Mouse (Mus musculus): ENCODE measurements around the gene Igfbp4. TPM values are rescaled to one million over a fixed set of nuclear protein-coding genes. Genes with fewer than 3 reads are reported as not detected.

The Igfbp4 gene
- polyA plus RNA-seq, 1 experiment = 220 TPM

- TF ChIP-seq CTCF (IDR thresholded peaks at IDR 0.05; ENCODE audit: borderline replicate concordance, control insufficient read depth, extremely low read depth, insufficient read depth, low read length, poor library complexity) = 0 out of 2 replicates have a peak, but pooled peaks have one; percentile 26
- peak; percentile 72; the same call in 1 of the 2 replicates for TF ChIP-seq POLR2A (IDR thresholded peaks at IDR 0.05; ENCODE audit: control insufficient read depth, extremely low read depth, insufficient read depth, low read length, poor library complexity)
- Histone ChIP-seq H3K36me3 (ENCODE audit: control insufficient read depth, insufficient read depth, low read length) (peaks cover 6% of the 10 kb centered on the region), H3K4me1 (replicated peaks; ENCODE audit: control insufficient read depth, insufficient read depth, low read length) (peaks cover 20% of the 10 kb centered on the region), H3K27ac (ENCODE audit: control insufficient read depth, insufficient read depth, low read length) (peak within 1 kb of the TSS; percentile 63), H3K27me3 (ENCODE audit: control insufficient read depth, insufficient read depth, low read length) (no peaks in the 10 kb centered on the region), H3K4me3 (ENCODE audit: control insufficient read depth, insufficient read depth, low read length) (peak within 1 kb of the TSS; percentile 98)
- peak; percentile 93 for DNase-seq
- WGBS = under 1% methylated on average over 54 of the region's 54 CpGs
These were observed 17.3 kb upstream of the Igfbp4 start, which contains the start of gene Top2a for GRCm38 (mm10) chr11:99023500-99024467. Gene Top2a (minus strand): TSS chr11:99024189.

- Histone ChIP-seq H3K4me3 (ENCODE audit: control insufficient read depth, insufficient read depth, low read length) (peak overlapping the region; percentile 53), H3K27ac (ENCODE audit: control insufficient read depth, insufficient read depth, low read length) (peak overlapping the region; percentile 63), H3K36me3 (ENCODE audit: control insufficient read depth, insufficient read depth, low read length) (peaks cover 3% of the 10 kb centered on the region; the same call in 1 of the 2 replicates), H3K27me3 (ENCODE audit: control insufficient read depth, insufficient read depth, low read length) (no peaks in the 10 kb centered on the region), H3K4me1 (replicated peaks; ENCODE audit: control insufficient read depth, insufficient read depth, low read length) (peaks cover 20% of the 10 kb centered on the region)
- TF ChIP-seq CTCF (IDR thresholded peaks at IDR 0.05; ENCODE audit: borderline replicate concordance, control insufficient read depth, extremely low read depth, insufficient read depth, low read length, poor library complexity) (no peak), POLR2A (IDR thresholded peaks at IDR 0.05; ENCODE audit: control insufficient read depth, extremely low read depth, insufficient read depth, low read length, poor library complexity) (no peak)
- DNase-seq = no peak
- WGBS = 32% methylated on average over 18 of the region's 18 CpGs
These were observed 16.4 kb upstream of the Igfbp4 start for GRCm38 (mm10) chr11:99024468-99025134.

GRCm38 (mm10) chr11:99025878-99026277 lies 15.2 kb upstream of the Igfbp4 start:
- Histone ChIP-seq H3K27ac (ENCODE audit: control insufficient read depth, insufficient read depth, low read length) (no peak overlapping the region), H3K27me3 (ENCODE audit: control insufficient read depth, insufficient read depth, low read length) (no peaks in the 10 kb centered on the region), H3K36me3 (ENCODE audit: control insufficient read depth, insufficient read depth, low read length) (peaks cover 3% of the 10 kb centered on the region; the same call in 1 of the 2 replicates), H3K4me3 (ENCODE audit: control insufficient read depth, insufficient read depth, low read length) (no peak overlapping the region), H3K4me1 (replicated peaks; ENCODE audit: control insufficient read depth, insufficient read depth, low read length) (peaks cover 20% of the 10 kb centered on the region)
- WGBS = 86% methylated on average over 6 of the region's 6 CpGs
- no peak for TF ChIP-seq POLR2A (IDR thresholded peaks at IDR 0.05; ENCODE audit: control insufficient read depth, extremely low read depth, insufficient read depth, low read length, poor library complexity)
- no peak for TF ChIP-seq CTCF (IDR thresholded peaks at IDR 0.05; ENCODE audit: borderline replicate concordance, control insufficient read depth, extremely low read depth, insufficient read depth, low read length, poor library complexity)
- DNase-seq = peak; percentile 17

- no peak overlapping the region for H3K4me3 ChIP-seq (ENCODE audit: control insufficient read depth, insufficient read depth, low read length)
- TF ChIP-seq CTCF (IDR thresholded peaks at IDR 0.05; ENCODE audit: borderline replicate concordance, control insufficient read depth, extremely low read depth, insufficient read depth, low read length, poor library complexity) (no peak), POLR2A (IDR thresholded peaks at IDR 0.05; ENCODE audit: control insufficient read depth, extremely low read depth, insufficient read depth, low read length, poor library complexity) (no peak)
- H3K27me3 ChIP-seq (ENCODE audit: control insufficient read depth, insufficient read depth, low read length) = no peaks in the 10 kb centered on the region
- peaks cover 19% of the 10 kb centered on the region for H3K4me1 ChIP-seq (replicated peaks; ENCODE audit: control insufficient read depth, insufficient read depth, low read length)
- no peak overlapping the region for H3K27ac ChIP-seq (ENCODE audit: control insufficient read depth, insufficient read depth, low read length)
- 84% methylated on average over 12 of the region's 12 CpGs for WGBS
- peaks cover under 1% of the 10 kb centered on the region; the same call in 1 of the 2 replicates for H3K36me3 ChIP-seq (ENCODE audit: control insufficient read depth, insufficient read depth, low read length)
- no peak for DNase-seq
These were observed 14.1 kb upstream of the Igfbp4 start for GRCm38 (mm10) chr11:99026899-99027440.

GRCm38 (mm10) chr11:99035350-99035749 lies 5.7 kb upstream of the Igfbp4 start:
- 77% methylated on average over 4 of the region's 4 CpGs for WGBS
- Histone ChIP-seq H3K4me1 (replicated peaks; ENCODE audit: control insufficient read depth, insufficient read depth, low read length) (peaks cover 4% of the 10 kb centered on the region), H3K4me3 (ENCODE audit: control insufficient read depth, insufficient read depth, low read length) (no peak overlapping the region), H3K36me3 (ENCODE audit: control insufficient read depth, insufficient read depth, low read length) (no peaks in the 10 kb centered on the region), H3K27me3 (ENCODE audit: control insufficient read depth, insufficient read depth, low read length) (0 out of 2 replicates have a peak, but pooled peaks cover under 1% of the 10 kb centered on the region), H3K27ac (ENCODE audit: control insufficient read depth, insufficient read depth, low read length) (no peak overlapping the region)
- TF ChIP-seq POLR2A (IDR thresholded peaks at IDR 0.05; ENCODE audit: control insufficient read depth, extremely low read depth, insufficient read depth, low read length, poor library complexity) (no peak), CTCF (IDR thresholded peaks at IDR 0.05; ENCODE audit: borderline replicate concordance, control insufficient read depth, extremely low read depth, insufficient read depth, low read length, poor library complexity) (no peak)
- no peak for DNase-seq

- H3K27me3 ChIP-seq (ENCODE audit: control insufficient read depth, insufficient read depth, low read length) = peaks cover 9% of the 10 kb centered on the region; the same call in 1 of the 2 replicates
- H3K4me3 ChIP-seq (ENCODE audit: control insufficient read depth, insufficient read depth, low read length) = no peak overlapping the region
- TF ChIP-seq CTCF (IDR thresholded peaks at IDR 0.05; ENCODE audit: borderline replicate concordance, control insufficient read depth, extremely low read depth, insufficient read depth, low read length, poor library complexity) (no peak), POLR2A (IDR thresholded peaks at IDR 0.05; ENCODE audit: control insufficient read depth, extremely low read depth, insufficient read depth, low read length, poor library complexity) (no peak)
- 46% methylated on average over 6 of the region's 6 CpGs for WGBS
- H3K4me1 ChIP-seq (replicated peaks; ENCODE audit: control insufficient read depth, insufficient read depth, low read length) = peaks cover 13% of the 10 kb centered on the region
- no peak for DNase-seq
- H3K27ac ChIP-seq (ENCODE audit: control insufficient read depth, insufficient read depth, low read length) = no peak overlapping the region
- H3K36me3 ChIP-seq (ENCODE audit: control insufficient read depth, insufficient read depth, low read length) = no peaks in the 10 kb centered on the region
These were observed 4.8 kb upstream of the Igfbp4 start for GRCm38 (mm10) chr11:99036254-99036653.
